Mouse (Mus musculus): ENCODE measurements around the gene Gxylt2.

DNA sequence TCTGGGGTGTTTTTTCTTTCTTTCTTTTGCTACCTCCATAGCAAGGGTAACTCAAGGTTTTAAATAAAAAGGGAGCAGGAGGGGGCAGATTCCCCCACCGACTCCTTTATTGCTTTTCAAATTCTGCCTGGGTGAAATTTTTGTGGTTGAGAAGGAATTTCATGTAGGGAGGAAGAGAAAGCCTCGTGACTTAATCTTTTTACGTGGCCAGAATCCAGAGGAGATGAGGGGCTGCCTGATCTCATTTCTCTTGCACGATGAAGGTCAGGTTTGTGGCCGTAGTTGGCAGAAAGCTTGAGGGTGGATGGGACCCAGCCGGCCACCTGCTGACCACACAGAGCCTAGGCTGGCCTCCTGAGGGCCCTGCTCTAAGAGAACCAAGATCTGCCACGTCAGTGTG is 3.0 kb downstream of the Gxylt2 start:
- TF ChIP-seq GATA1 (IDR thresholded peaks at IDR 0.05; ENCODE audit: borderline replicate concordance, low read length) (no peak), FLI1 (IDR thresholded peaks at IDR 0.05; ENCODE audit: low read length) (no peak)

Data from megakaryocyte, embryonic 14.5 days (primary cell).